Mouse (Mus musculus) lung, embryonic 14.5 days (tissue): Measurements from ENCODE around the gene Itgb1bp1. TPM values are rescaled to one million over a fixed set of nuclear protein-coding genes. Genes with fewer than 3 reads are reported as not detected.

Experiments
- ATAC-seq: fragments of 200-750 bp; cut with Nextera tagmentation; 2 replicates; pipeline ENCODE4 v1.8.0; 2017; ENCODE audit warnings: mild to moderate bottlenecking, moderate TSS enrichment, moderate library complexity; ENCODE audit not compliant: insufficient read depth
- DNase-seq: peaks from one replicate; pipeline ENCODE4 v3.0.0-alpha.2; 2015
- H3K27ac ChIP-seq: fragments of 300-500 bp; sonication (generic); 2 replicates; pipeline ENCODE4 v1.5.1; 2014; ENCODE audit warnings: low read depth, mild to moderate bottlenecking, moderate library complexity
- H3K27me3 ChIP-seq: fragments of 300-500 bp; sonication (generic); 2 replicates; pipeline ENCODE4 v1.6.1; 2014; ENCODE audit warnings: low read length, control low read depth; ENCODE audit not compliant: insufficient read depth
- H3K36me3 ChIP-seq: fragments of 300-500 bp; sonication (generic); 2 replicates; pipeline ENCODE4 v1.6.1; 2014; ENCODE audit warnings: control low read depth; ENCODE audit not compliant: insufficient read depth
- H3K4me1 ChIP-seq: fragments of 300-500 bp; sonication (generic); 2 replicates; pipeline ENCODE4 v1.6.1; 2014; ENCODE audit warnings: antibody characterized with exemption, control low read depth; ENCODE audit not compliant: insufficient read depth
- H3K4me2 ChIP-seq: fragments of 300-500 bp; sonication (generic); 2 replicates; pipeline ENCODE4 v1.6.1; 2014; ENCODE audit warnings: mild to moderate bottlenecking
- H3K4me3 ChIP-seq: fragments of 300-500 bp; sonication (generic); 2 replicates; pipeline ENCODE4 v1.5.1; 2014; ENCODE audit warnings: low read depth, low read length
- H3K9ac ChIP-seq: fragments of 300-500 bp; sonication (generic); 2 replicates; pipeline ENCODE4 v1.6.1; 2014
- H3K9me3 ChIP-seq: fragments of 300-500 bp; sonication (generic); 2 replicates; pipeline ENCODE4 v1.6.1; 2016; ENCODE audit warnings: low read depth, low read length, control low read depth
- CTCF ChIP-seq: IDR thresholded peaks from 2 replicates; pipeline ENCODE4 v1.5.1; 2016; ENCODE audit warnings: antibody characterized with exemption, low read depth
- WGBS: fragments of 180-500 bp; shearing (Covaris S2); extraction: QIAGEN DNeasy Blood & Tissue Kit; methylation state at CpG from one replicate; pipeline ENCODE4 v1.1.7; 2014; 5-methylcytosine and 5-hydroxymethylcytosine counted together
- polyA plus RNA-seq: library from polyadenylated mRNA; unstranded; fragments of >200 nt; fragmentation: Nextera tagmentation; extraction: Ambion mirVana; gene quantifications from 2 replicates; pipeline ENCODE4 v1.2.1, GENCODE M21; 2014

The Itgb1bp1 gene
- 49.2 and 51.4 TPM in 2 replicates for polyA plus RNA-seq

DNA sequence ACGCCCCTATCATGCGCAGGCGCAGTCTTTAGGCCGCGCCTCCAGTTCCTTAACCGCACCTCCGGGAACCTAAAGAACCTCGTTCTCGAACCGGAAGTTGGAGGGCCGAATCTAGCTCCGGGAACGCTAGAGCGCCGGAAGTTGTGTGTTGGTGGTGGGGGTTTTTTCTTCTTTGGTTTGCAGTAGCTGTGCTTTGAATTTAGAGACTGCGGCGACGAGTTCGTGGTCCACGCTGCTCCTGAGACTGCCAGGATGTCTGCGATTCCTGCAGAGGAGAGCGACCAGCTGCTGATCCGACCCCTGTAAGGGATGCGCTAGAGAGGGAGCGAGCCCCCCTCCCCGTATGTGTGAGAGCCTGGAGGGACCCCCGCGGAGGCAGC lies at the start of gene Itgb1bp1:
Gene Itgb1bp1, minus strand, starts transcription at position 42 of the 380 bp plus-strand sequence.
- peak within 1 kb of the TSS; percentile 89 for H3K27ac ChIP-seq
- under 1% methylated on average over 28 of the region's 28 CpGs for WGBS
- H3K9ac ChIP-seq: peak within 1 kb of the TSS; percentile 92
- H3K4me1 ChIP-seq: no peaks in the 10 kb centered on the region
- DNase-seq: peak; percentile 100
- peak within 1 kb of the TSS; percentile 82 for H3K4me3 ChIP-seq
- 0 out of 2 replicates have a peak, but pooled peaks have one; percentile 11 for TF ChIP-seq CTCF
- no peaks in the 10 kb centered on the region for H3K9me3 ChIP-seq
- H3K4me2 ChIP-seq: peak within 1 kb of the TSS; percentile 81
- H3K36me3 ChIP-seq: peaks cover 15% of the 10 kb centered on the region; the same call in 1 of the 2 replicates
- peak; percentile 95 for ATAC-seq
- H3K27me3 ChIP-seq: no peaks in the 10 kb centered on the region

DNA sequence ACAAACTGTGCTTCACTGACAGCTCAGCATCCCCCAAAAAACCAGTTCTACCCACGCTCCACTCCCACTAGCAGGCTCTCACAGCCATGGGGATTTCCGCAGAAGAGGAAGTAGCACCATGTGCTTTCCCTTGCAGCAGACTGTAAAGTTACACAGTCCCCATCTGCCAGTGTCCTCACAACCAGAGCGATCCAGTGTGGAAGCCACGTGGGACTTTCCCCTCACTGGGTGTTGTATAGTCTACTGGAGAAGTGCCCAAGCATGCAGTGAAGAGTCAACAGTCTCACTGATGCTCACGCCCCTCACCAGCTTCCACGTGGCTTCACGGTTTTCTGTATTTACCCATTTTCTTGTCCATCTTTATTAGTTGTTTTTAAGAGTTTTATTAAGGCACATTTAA lies 49.8 kb upstream of the Itgb1bp1 start:
- TF ChIP-seq CTCF: no peak
- Histone ChIP-seq H3K27me3 (no peaks in the 10 kb centered on the region), H3K4me2 (no peak overlapping the region), H3K9me3 (no peaks in the 10 kb centered on the region), H3K4me3 (no peak overlapping the region), H3K36me3 (peaks cover 79% of the 10 kb centered on the region), H3K4me1 (no peaks in the 10 kb centered on the region), H3K9ac (no peak overlapping the region), H3K27ac (no peak overlapping the region)
- ATAC-seq (no peak), DNase-seq (no peak)
- 87% methylated on average over 7 of the region's 7 CpGs for WGBS

DNA sequence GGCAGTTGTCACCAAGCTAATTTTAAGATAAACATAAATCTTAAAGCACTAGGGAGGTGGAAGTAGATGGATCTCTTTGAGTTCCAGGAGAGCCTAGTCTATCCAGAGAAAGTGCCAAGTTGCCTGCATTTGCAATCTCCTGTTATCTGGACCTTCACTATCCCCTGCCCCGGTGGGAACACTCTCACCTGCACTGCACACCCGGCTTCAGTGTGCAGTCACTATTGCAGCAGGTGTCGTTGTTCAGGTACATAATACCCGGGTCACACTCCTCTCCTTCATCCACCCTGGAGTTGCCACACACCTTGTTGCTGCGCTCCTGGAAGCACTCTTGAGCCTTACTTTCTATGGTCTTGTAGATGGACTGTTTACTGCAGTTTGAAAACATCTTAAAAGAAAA lies 47.7 kb upstream of the Itgb1bp1 start:
- H3K4me3 ChIP-seq: no peak overlapping the region
- ATAC-seq (no peak), DNase-seq (no peak)
- H3K27me3 ChIP-seq: no peaks in the 10 kb centered on the region
- H3K9ac ChIP-seq: no peak overlapping the region
- no peak overlapping the region for H3K4me2 ChIP-seq
- peaks cover 80% of the 10 kb centered on the region for H3K36me3 ChIP-seq
- no peaks in the 10 kb centered on the region for H3K4me1 ChIP-seq
- WGBS: 92% methylated on average over 5 of the region's 5 CpGs
- no peaks in the 10 kb centered on the region for H3K9me3 ChIP-seq
- no peak overlapping the region for H3K27ac ChIP-seq
- no peak for TF ChIP-seq CTCF

DNA sequence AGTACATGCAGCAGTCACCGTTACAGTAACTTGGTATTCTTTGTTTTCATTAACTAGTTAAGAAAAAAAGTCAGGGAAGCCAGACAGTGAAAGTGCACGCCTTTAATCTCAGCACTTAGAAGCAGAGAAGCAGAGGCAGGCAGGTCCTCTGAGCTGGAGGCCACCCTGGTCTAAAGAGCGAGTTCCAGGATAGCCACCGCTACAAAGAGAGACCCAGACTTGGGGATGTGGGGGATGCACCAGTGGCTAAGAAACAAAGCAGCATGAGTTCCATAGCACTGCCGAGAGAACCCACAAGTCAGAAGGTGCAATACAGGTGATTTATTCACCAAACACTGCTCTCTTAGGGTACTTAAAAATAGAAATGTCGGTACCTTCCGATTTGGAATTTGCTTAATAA lies 46.9 kb upstream of the Itgb1bp1 start:
- DNase-seq (no peak), ATAC-seq (no peak)
- no peaks in the 10 kb centered on the region for H3K4me1 ChIP-seq
- H3K27me3 ChIP-seq: no peaks in the 10 kb centered on the region
- H3K4me3 ChIP-seq: no peak overlapping the region
- H3K27ac ChIP-seq: no peak overlapping the region
- 85% methylated on average over 7 of the region's 7 CpGs for WGBS
- TF ChIP-seq CTCF: no peak
- no peaks in the 10 kb centered on the region for H3K9me3 ChIP-seq
- H3K36me3 ChIP-seq: peaks cover 83% of the 10 kb centered on the region
- no peak overlapping the region for H3K4me2 ChIP-seq
- no peak overlapping the region for H3K9ac ChIP-seq

DNA sequence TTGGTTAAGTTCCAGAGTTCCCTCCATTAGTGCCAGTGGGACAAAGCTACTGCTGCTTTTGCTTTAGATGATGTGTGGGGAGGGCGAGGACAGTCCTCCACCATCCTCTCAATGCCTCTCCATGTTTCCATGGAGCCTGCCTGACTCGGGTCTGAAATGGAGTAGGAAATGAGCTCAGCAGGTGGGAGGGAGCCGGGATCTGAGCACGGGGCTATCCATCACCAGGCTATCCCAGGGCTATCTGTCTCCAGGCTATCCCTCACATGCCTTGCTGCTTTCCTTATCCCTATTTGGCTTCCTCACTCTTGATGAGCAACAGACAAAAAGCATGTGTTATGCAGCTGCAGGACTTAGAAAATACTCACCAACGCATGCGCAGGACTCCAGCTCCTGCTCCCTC lies 45.6 kb upstream of the Itgb1bp1 start:
- Histone ChIP-seq H3K36me3 (peaks cover 86% of the 10 kb centered on the region), H3K27me3 (no peaks in the 10 kb centered on the region), H3K27ac (no peak overlapping the region), H3K9ac (no peak overlapping the region), H3K4me2 (no peak overlapping the region), H3K9me3 (no peaks in the 10 kb centered on the region), H3K4me3 (no peak overlapping the region), H3K4me1 (no peaks in the 10 kb centered on the region)
- DNase-seq (no peak), ATAC-seq (no peak)
- WGBS: 80% methylated on average over 6 of the region's 6 CpGs
- no peak for TF ChIP-seq CTCF

DNA sequence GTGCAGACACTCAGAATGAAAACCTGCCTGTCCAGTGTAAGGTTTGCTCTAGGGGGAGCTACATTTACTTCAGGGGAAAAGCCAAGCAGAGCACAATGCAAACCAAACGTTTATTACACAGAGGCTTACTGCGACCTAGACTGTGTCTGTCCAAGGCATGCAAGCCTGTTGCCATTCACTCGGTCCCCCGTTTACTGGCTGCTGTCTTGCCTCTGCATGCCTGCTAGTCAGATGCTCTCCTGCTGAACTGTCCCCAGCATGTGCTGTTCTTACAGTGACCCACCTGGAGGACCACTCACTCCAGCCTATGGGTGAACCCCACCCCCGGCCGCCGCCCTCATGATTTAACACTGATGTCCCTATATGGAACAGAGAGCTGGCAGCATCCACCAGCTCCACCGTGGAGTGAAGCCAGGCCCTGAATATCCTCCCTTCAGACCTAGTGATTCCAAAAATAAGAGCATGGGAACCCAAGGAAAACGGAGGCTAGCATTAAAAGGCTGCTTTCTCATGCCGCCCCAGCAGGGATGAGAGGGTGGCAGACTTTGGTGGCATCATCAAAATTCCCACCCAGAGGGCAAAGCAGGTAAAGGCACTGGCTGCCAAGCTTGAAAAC lies 45.0 kb upstream of the Itgb1bp1 start:
- H3K36me3 ChIP-seq: peaks cover 86% of the 10 kb centered on the region

DNA sequence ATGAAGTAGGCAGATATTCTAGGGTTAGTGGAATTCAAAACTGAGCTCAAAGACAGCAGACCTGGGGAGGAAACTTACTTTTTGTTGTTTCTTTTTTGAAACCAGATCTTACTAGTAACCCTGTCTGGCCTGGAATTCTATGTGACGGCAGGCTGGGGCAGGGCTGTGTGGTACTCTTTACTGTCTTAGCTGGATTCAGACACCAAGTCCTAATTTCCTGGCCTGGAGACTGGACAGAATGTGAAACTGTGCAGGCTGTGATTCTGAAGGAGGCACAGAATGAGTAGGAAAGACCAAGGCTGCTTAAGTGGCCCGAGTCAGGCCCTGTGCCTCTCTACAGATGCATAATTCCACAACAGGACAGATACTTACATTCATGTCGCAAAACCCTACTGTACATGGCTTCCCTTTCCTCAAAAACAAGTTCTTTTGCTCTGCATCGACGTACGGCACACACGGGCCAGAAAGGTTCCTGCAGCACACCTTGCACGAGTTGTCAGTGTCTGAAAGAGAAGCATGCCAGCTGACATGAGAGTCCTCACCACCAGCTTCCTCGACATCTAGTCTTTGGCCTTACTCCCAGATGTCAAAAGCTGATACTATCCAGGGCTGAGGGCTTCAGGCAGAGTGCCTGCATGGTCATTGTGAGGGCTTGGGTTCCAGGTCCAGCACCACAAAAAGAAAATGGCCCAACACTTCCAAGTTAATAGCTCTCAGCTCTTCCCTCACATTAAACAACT lies 43.7 kb upstream of the Itgb1bp1 start:
- Histone ChIP-seq H3K4me1 (no peaks in the 10 kb centered on the region), H3K27ac (no peak overlapping the region), H3K9ac (no peak overlapping the region), H3K9me3 (no peaks in the 10 kb centered on the region), H3K4me3 (no peak overlapping the region), H3K27me3 (no peaks in the 10 kb centered on the region), H3K36me3 (peaks cover 86% of the 10 kb centered on the region), H3K4me2 (no peak overlapping the region)
- ATAC-seq (no peak), DNase-seq (no peak)
- 89% methylated on average over 9 of the region's 9 CpGs for WGBS
- TF ChIP-seq CTCF: no peak

More for the DNA sequence above, 45.0 kb upstream of the Itgb1bp1 start:
- H3K9me3 ChIP-seq: no peaks in the 10 kb centered on the region
- no peak overlapping the region for H3K27ac ChIP-seq
- no peak overlapping the region for H3K4me2 ChIP-seq
- ATAC-seq (no peak), DNase-seq (no peak)
- WGBS: 85% methylated on average over 10 of the region's 10 CpGs
- no peaks in the 10 kb centered on the region for H3K27me3 ChIP-seq
- no peak for TF ChIP-seq CTCF
- H3K9ac ChIP-seq: no peak overlapping the region; the same call in 1 of the 2 replicates
- H3K4me1 ChIP-seq: no peaks in the 10 kb centered on the region
- no peak overlapping the region for H3K4me3 ChIP-seq
